Mouse (Mus musculus) megakaryocyte, embryonic 14.5 days (primary cell): ENCODE measurements around the gene Pno1.

Experiments used
- FLI1 ChIP-seq: IDR thresholded peaks from 2 replicates; pipeline ENCODE4 v1.6.1; 2012; ENCODE audit warnings: low read length, inconsistent platforms, mixed read lengths
- GATA1 ChIP-seq: IDR thresholded peaks from 3 replicates; pipeline ENCODE4 v1.6.1; 2012; ENCODE audit warnings: mixed read lengths, low read length, inconsistent platforms, borderline replicate concordance

DNA sequence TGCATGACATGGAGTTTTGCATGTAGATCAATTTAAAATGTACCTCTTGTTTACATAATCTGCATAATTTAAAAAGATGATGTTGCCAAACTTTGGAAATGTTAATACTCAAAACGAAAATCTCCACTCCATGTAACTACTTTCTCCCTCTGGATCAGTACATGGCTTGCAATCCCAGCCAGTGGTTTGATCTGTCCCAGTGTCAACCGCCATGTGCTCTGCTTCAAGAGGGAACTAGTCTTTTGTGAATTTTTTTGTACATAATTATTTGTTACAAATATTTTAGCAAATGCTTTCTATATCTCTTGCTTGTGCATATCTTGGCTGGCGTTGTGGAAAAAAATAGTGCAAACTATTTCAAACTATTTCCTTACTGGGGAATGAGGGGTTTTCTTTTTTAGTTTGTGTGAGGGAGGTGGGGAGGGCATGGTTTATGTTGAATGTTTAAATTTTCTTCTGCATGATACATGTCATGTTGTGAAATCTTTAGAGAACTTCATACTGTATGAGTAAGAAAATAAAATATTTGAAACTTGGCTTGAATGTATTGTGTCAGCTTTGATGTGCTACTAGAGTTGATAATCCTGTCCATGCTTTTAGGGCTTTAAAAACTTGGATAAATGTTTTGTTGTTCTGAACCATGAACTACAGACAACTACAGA is 11.4 kb downstream of the Pno1 start:
- TF ChIP-seq GATA1 (no peak), FLI1 (no peak)
